In genomic region chr14:120284504-120284903, GRCm38 (mm10) we compare ENCODE assay signal across 23 mouse cellular contexts. TPM values are rescaled to one million over a fixed set of nuclear protein-coding genes. Genes with fewer than 3 reads are reported as not detected.
A peak's percentile ranks its signal among the peaks of the same experiment; 100 is the strongest.
DNase-seq lines count a peak whose midpoint lies in the region; ATAC-seq and TF ChIP-seq lines count a peak whose summit lies in the region.
"Had no signal": no experiment of that assay in that cellular context is flagged by ENCODE, and none has a peak within 500 bp of the region (broad histone marks: within the 10 kb centered on the region; RNA-seq: fewer than 3 reads in every experiment).

No protein-coding gene starts in this region.

- H3K4me2 ChIP-seq in kidney, embryonic 15.5 days, result no peak overlapping the region
- H3K4me2 ChIP-seq in embryonic facial prominence, embryonic 15.5 days (replicated peaks), result no peak overlapping the region
- H3K4me2 ChIP-seq: embryonic facial prominence, embryonic 12.5 days; forebrain, embryonic 15.5 days; heart, embryonic 11.5 days; hindbrain, embryonic 14.5 days; midbrain, embryonic 12.5 days had no signal

- no peak overlapping the region for H3K9ac ChIP-seq in kidney, embryonic 15.5 days
- no peak overlapping the region for H3K9ac ChIP-seq in embryonic facial prominence, embryonic 15.5 days
- H3K9ac ChIP-seq: embryonic facial prominence, embryonic 12.5 days; forebrain, embryonic 15.5 days; hindbrain, embryonic 14.5 days; liver, postnatal 0 days; midbrain, embryonic 12.5 days had no signal

- peaks cover 81% of the 10 kb centered on the region for H3K4me1 ChIP-seq in kidney, embryonic 15.5 days
- peaks cover 67% of the 10 kb centered on the region for H3K4me1 ChIP-seq in brown adipose tissue, adult 24 weeks (ENCODE audit: control insufficient read depth, insufficient read depth, insufficient read length, low read length)
- H3K4me1 ChIP-seq in embryonic facial prominence, embryonic 15.5 days, result peaks cover 88% of the 10 kb centered on the region

- ATAC-seq in kidney, embryonic 15.5 days (replicated peaks; ENCODE audit: low FRiP score), result no peak
- ATAC-seq in embryonic facial prominence, embryonic 15.5 days (ENCODE audit: insufficient number of reproducible peaks, low FRiP score, low TSS enrichment, low read depth), result 0 out of 2 replicates have a peak, but pooled peaks have one; percentile 13
- ATAC-seq: forebrain, embryonic 15.5 days; liver, postnatal 0 days; lung, postnatal 0 days had no signal

- no peak for TF ChIP-seq CTCF in gastrocnemius, adult 2 months (IDR thresholded peaks at IDR 0.05)

- 84% methylated on average over 5 of the region's 5 CpGs for WGBS in kidney, embryonic 15.5 days
- 80% methylated on average over 5 of the region's 5 CpGs for WGBS in embryonic facial prominence, embryonic 15.5 days

- no peaks in the 10 kb centered on the region for H3K9me3 ChIP-seq in kidney, embryonic 15.5 days (replicated peaks)
- no peaks in the 10 kb centered on the region for H3K9me3 ChIP-seq in embryonic facial prominence, embryonic 15.5 days (replicated peaks)
- H3K9me3 ChIP-seq: embryonic facial prominence, embryonic 12.5 days; forebrain, embryonic 15.5 days; midbrain, embryonic 12.5 days had no signal

- H3K4me3 ChIP-seq in gastrocnemius, adult 2 months, result no peak overlapping the region; the same call in 1 of the 2 replicates
- H3K4me3 ChIP-seq in kidney, embryonic 15.5 days (replicated peaks), result no peak overlapping the region
- no peak overlapping the region for H3K4me3 ChIP-seq in brown adipose tissue, adult 24 weeks (ENCODE audit: insufficient read depth, low read depth, low read length)
- no peak overlapping the region for H3K4me3 ChIP-seq in embryonic facial prominence, embryonic 15.5 days (replicated peaks)
- H3K4me3 ChIP-seq: embryonic facial prominence, embryonic 12.5 days; forebrain, embryonic 15.5 days; midbrain, embryonic 12.5 days had no signal

- 0 out of 2 replicates have a peak, but pooled peaks cover 4% of the 10 kb centered on the region for H3K36me3 ChIP-seq in kidney, embryonic 15.5 days
- H3K36me3 ChIP-seq in embryonic facial prominence, embryonic 15.5 days, result no peaks in the 10 kb centered on the region
- H3K36me3 ChIP-seq: embryonic facial prominence, embryonic 12.5 days; forebrain, embryonic 15.5 days had no signal

- H3K27ac ChIP-seq in gastrocnemius, adult 2 months, result peak overlapping the region; percentile 50; the same call in 1 of the 2 replicates
- peak overlapping the region; percentile 56 for H3K27ac ChIP-seq in kidney, embryonic 15.5 days
- 0 out of 2 replicates have a peak overlapping the region, but pooled peaks have one; percentile 4 for H3K27ac ChIP-seq in brown adipose tissue, adult 24 weeks (replicated peaks; ENCODE audit: low read depth, low read length)
- H3K27ac ChIP-seq in embryonic facial prominence, embryonic 15.5 days (replicated peaks), result no peak overlapping the region; the same call in 1 of the 2 replicates
- H3K27ac ChIP-seq: embryonic facial prominence, embryonic 12.5 days; forebrain, embryonic 15.5 days; hindbrain, embryonic 14.5 days; macrophage; midbrain, embryonic 12.5 days had no signal

- H3K27me3 ChIP-seq in kidney, embryonic 15.5 days, result no peaks in the 10 kb centered on the region
- H3K27me3 ChIP-seq in embryonic facial prominence, embryonic 15.5 days, result no peaks in the 10 kb centered on the region
- H3K27me3 ChIP-seq: embryonic facial prominence, embryonic 12.5 days; forebrain, embryonic 15.5 days; midbrain, embryonic 12.5 days had no signal

- peak; percentile 52 for DNase-seq in gastrocnemius, adult 2 months
- DNase-seq in gastrocnemius, adult 8-10 months (ENCODE audit: low spot score in 2 of 2), result no peak
- DNase-seq in kidney, postnatal 25 days, result no peak
- no peak for DNase-seq in kidney, adult 8-10 months
- DNase-seq: adrenal gland, postnatal 10 days; cerebellum, postnatal 10 days; gastrocnemius, postnatal 36 days; kidney, adult 2 months; kidney, postnatal 14 days; left cerebral cortex, postnatal 4 days; liver, postnatal 0 days; thymus, adult 18-20 months; thymus, postnatal 36 days had no signal

- intact Hi-C loops in gastrocnemius, adult 2 months (cut with DNase I), result no loop called here

RNA-seq across cellular contexts. Expression of gene Mbnl2, which starts 9.0 kb away (rescaled TPM):
- total RNA-seq in gastrocnemius, adult 2 months (2021), result 100 to 1,000 TPM; 282 to 352 TPM
- total RNA-seq in gastrocnemius, adult 8-10 months (2022), result 100 to 1,000 TPM; 229 to 309 (median 276) TPM
- 91.4 and 91.7 TPM in 2 replicates for polyA plus RNA-seq in kidney, embryonic 15.5 days (2015; fragmentation: Nextera tagmentation; extraction: Ambion mirVana)
- 152 and 170 TPM in 2 replicates for polyA plus RNA-seq in brown adipose tissue, adult 24 weeks (2012; ENCODE audit: insufficient read depth, insufficient read length, missing spikeins)
- polyA plus RNA-seq in embryonic facial prominence, embryonic 15.5 days (2015; fragmentation: Nextera tagmentation; extraction: Ambion mirVana), result 167 and 173 TPM in 2 replicates
